Mouse (Mus musculus) inflammation-experienced regulatory T-cells, adult 16 weeks (primary cell): ENCODE results near the gene Vmn1r215. TPM values are rescaled to one million over a fixed set of nuclear protein-coding genes. Genes with fewer than 3 reads are reported as not detected.

ENCODE experiments used
- polyA plus RNA-seq: library from polyadenylated mRNA; unstranded; fragments of 100-300 nt; shearing (Covaris generic); gene quantifications from one replicate; pipeline ENCODE4 v1.2.1, GENCODE M21; 2017

Gene Vmn1r215
- polyA plus RNA-seq, result not detected

DNA sequence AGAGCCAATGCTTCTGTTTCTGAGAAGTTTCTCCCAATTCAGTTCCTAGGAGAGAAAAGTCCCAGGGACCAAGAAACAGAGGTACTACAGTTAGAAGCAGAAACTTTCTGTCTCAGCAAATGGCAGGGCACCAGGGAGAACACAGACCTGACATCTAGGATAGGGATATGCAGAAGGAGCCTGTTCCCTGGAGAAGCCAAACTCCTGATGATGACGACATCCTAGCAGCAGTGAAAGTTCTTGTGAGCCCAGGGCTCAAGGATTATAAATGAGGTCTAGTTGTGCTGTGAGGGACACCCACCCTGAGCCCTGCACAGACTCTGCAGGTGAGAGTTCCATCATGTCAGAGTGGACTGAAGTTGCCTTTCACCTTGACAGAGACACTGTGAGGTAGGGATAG lies at the start of gene Vmn1r215:
Gene Vmn1r215, plus strand, starts transcription at position 301 of the 400 bp plus-strand sequence.

DNA sequence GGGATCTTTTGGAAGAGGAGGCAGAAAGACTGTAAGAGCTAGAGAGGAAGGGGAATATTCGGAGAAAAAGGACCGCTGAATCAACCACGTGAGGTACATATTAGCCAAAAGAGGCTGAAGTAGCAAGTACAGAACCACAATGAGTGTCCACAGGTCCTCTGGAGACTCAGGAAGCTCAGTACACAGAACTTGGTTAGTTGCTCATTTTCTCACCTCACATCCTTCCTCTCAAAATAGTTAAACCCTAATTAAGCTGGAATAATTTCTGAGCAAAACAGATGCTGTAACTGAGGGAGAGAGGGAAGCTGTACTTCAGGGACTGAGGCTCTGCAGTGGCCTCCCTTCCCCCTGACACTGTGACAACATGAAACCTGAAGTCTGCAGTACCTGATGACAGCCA lies 37.7 kb upstream of the Vmn1r215 start, which contains the start of gene Vmn1r214:
Gene Vmn1r214, plus strand, starts transcription at position 301 of the 400 bp plus-strand sequence.

DNA sequence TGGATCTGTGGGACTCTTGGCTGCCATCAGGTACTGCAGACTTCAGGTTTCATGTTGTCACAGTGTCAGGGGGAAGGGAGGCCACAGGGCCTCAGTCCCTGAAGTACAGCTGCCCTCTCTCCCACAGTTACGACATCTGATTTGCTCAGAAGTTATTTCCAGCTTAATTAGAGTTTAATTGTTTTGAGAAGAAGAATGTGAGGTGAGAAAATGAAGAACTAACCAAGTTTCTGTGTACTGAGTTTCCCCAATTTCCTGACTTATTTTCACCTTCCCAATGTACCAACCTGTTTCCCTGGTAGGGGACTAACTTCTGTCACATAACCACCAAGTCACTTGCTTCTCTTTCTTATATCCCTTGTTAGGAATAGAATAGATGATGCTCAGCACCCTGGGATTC lies 50.3 kb downstream of the Vmn1r215 start, which contains the start of gene Vmn1r217:
Gene Vmn1r217, minus strand, starts transcription at position 101 of the 400 bp plus-strand sequence.

Other genes starting within 250 kb of the Vmn1r215 start
- not detected for gene Vmn1r210, start 236.7 kb upstream of the Vmn1r215 start, polyA plus RNA-seq
- gene Vmn1r211, start 210.5 kb upstream of the Vmn1r215 start, polyA plus RNA-seq, result not detected
- gene Vmn1r212, start 183.8 kb upstream of the Vmn1r215 start, polyA plus RNA-seq, result not detected
- not detected for gene Vmn1r213, start 60.4 kb upstream of the Vmn1r215 start, polyA plus RNA-seq
- not detected for gene Vmn1r214, start 37.6 kb upstream of the Vmn1r215 start, polyA plus RNA-seq
- not detected for gene Vmn1r217, start 50.2 kb downstream of the Vmn1r215 start, polyA plus RNA-seq
- 0.05 TPM for gene Vmn1r218, start 65.1 kb downstream of the Vmn1r215 start, polyA plus RNA-seq
- not detected for gene Vmn1r219, start 91.3 kb downstream of the Vmn1r215 start, polyA plus RNA-seq
- gene Vmn1r220, start 120.0 kb downstream of the Vmn1r215 start, polyA plus RNA-seq, result not detected
- gene Vmn1r221, start 146.1 kb downstream of the Vmn1r215 start, polyA plus RNA-seq, result not detected
- gene Vmn1r222, start 167.9 kb downstream of the Vmn1r215 start, polyA plus RNA-seq, result not detected
- not detected for gene Vmn1r223, start 179.1 kb downstream of the Vmn1r215 start, polyA plus RNA-seq